Mouse (Mus musculus): ENCODE measurements at regions not wholly inside any gene's neighbourhood (a gene's known extent, or its start where the extent isn't known, plus 50 kb on each side); places are given as distances from the start of the nearest gene placed in this dataset.

- peak; percentile 73 for ATAC-seq
- Histone ChIP-seq H3K4me3 (ENCODE audit: low read depth, low read length) (no peak overlapping the region), H3K27ac (ENCODE audit: low read depth, low read length) (no peak overlapping the region), H3K4me1 (ENCODE audit: control insufficient read depth, insufficient read depth, low read length) (no peaks in the 10 kb centered on the region), H3K9me3 (replicated peaks; ENCODE audit: control insufficient read depth, low read length) (no peaks in the 10 kb centered on the region), H3K9ac (ENCODE audit: low read length) (no peak overlapping the region), H3K4me2 (ENCODE audit: low read length) (no peak overlapping the region), H3K27me3 (replicated peaks; ENCODE audit: control insufficient read depth, insufficient read depth, low read length) (no peaks in the 10 kb centered on the region), H3K36me3 (ENCODE audit: control insufficient read depth, insufficient read depth, low read length) (no peaks in the 10 kb centered on the region)
- peak; percentile 72 for DNase-seq (ENCODE audit: low spot score)
- 39% methylated on average over 1 of the region's 1 CpGs for WGBS
Observed at GRCm38 (mm10) chr4:66515815-66516214, 111.4 kb upstream of the Astn2 start.

GRCm38 (mm10) chr4:66483496-66483895, 79.1 kb upstream of the Astn2 start:
- no peaks in the 10 kb centered on the region for H3K36me3 ChIP-seq (ENCODE audit: control insufficient read depth, insufficient read depth, low read length)
- 81% methylated on average over 6 of the region's 6 CpGs for WGBS
- DNase-seq (ENCODE audit: low spot score) = no peak
- H3K4me3 ChIP-seq (ENCODE audit: low read depth, low read length) = no peak overlapping the region
- no peaks in the 10 kb centered on the region for H3K27me3 ChIP-seq (replicated peaks; ENCODE audit: control insufficient read depth, insufficient read depth, low read length)
- no peak overlapping the region for H3K4me2 ChIP-seq (ENCODE audit: low read length)
- ATAC-seq = no peak
- no peak overlapping the region for H3K27ac ChIP-seq (ENCODE audit: low read depth, low read length)
- H3K9me3 ChIP-seq (replicated peaks; ENCODE audit: control insufficient read depth, low read length) = no peaks in the 10 kb centered on the region
- H3K4me1 ChIP-seq (ENCODE audit: control insufficient read depth, insufficient read depth, low read length) = no peaks in the 10 kb centered on the region
- H3K9ac ChIP-seq (ENCODE audit: low read length) = no peak overlapping the region

- no peaks in the 10 kb centered on the region for H3K27me3 ChIP-seq (replicated peaks; ENCODE audit: control insufficient read depth, insufficient read depth, low read length)
- H3K4me1 ChIP-seq (ENCODE audit: control insufficient read depth, insufficient read depth, low read length) = no peaks in the 10 kb centered on the region
- H3K4me2 ChIP-seq (ENCODE audit: low read length) = no peak overlapping the region
- H3K9me3 ChIP-seq (replicated peaks; ENCODE audit: control insufficient read depth, low read length) = no peaks in the 10 kb centered on the region
- WGBS = 24% methylated on average over 2 of the region's 2 CpGs
- DNase-seq (ENCODE audit: low spot score) (peak; percentile 81), ATAC-seq (peak; percentile 95)
- no peak overlapping the region for H3K9ac ChIP-seq (ENCODE audit: low read length)
- peak overlapping the region; percentile 27; the same call in 1 of the 2 replicates for H3K27ac ChIP-seq (ENCODE audit: low read depth, low read length)
- no peak overlapping the region for H3K4me3 ChIP-seq (ENCODE audit: low read depth, low read length)
- H3K36me3 ChIP-seq (ENCODE audit: control insufficient read depth, insufficient read depth, low read length) = no peaks in the 10 kb centered on the region
Observed at GRCm38 (mm10) chr4:66482495-66483291, 78.3 kb upstream of the Astn2 start.

GRCm38 (mm10) chr4:66478601-66479217, 74.3 kb upstream of the Astn2 start:
- no peak overlapping the region for H3K4me3 ChIP-seq (ENCODE audit: low read depth, low read length)
- H3K4me1 ChIP-seq (ENCODE audit: control insufficient read depth, insufficient read depth, low read length) = no peaks in the 10 kb centered on the region
- no peaks in the 10 kb centered on the region for H3K9me3 ChIP-seq (replicated peaks; ENCODE audit: control insufficient read depth, low read length)
- H3K4me2 ChIP-seq (ENCODE audit: low read length) = no peak overlapping the region
- WGBS = 86% methylated on average over 8 of the region's 8 CpGs
- no peaks in the 10 kb centered on the region for H3K27me3 ChIP-seq (replicated peaks; ENCODE audit: control insufficient read depth, insufficient read depth, low read length)
- ATAC-seq (no peak), DNase-seq (ENCODE audit: low spot score) (no peak)
- no peak overlapping the region for H3K9ac ChIP-seq (ENCODE audit: low read length)
- no peak overlapping the region for H3K27ac ChIP-seq (ENCODE audit: low read depth, low read length)
- H3K36me3 ChIP-seq (ENCODE audit: control insufficient read depth, insufficient read depth, low read length) = no peaks in the 10 kb centered on the region

Data from forebrain, embryonic 14.5 days (tissue).